Mouse (Mus musculus) stomach, embryonic 16.5 days (tissue): Measurements from ENCODE around the gene Gm40193. TPM values are rescaled to one million over a fixed set of nuclear protein-coding genes. Genes with fewer than 3 reads are reported as not detected.

Experiments
- ATAC-seq: fragments of 200-750 bp; cut with Nextera tagmentation; 2 replicates; pipeline ENCODE4 v1.8.0; 2017; ENCODE audit warnings: moderate number of reproducible peaks, moderate TSS enrichment; ENCODE audit not compliant: insufficient read depth, low FRiP score
- H3K27ac ChIP-seq: fragments of 300-500 bp; sonication (generic); 2 replicates; pipeline ENCODE4 v1.5.1; 2014; ENCODE audit warnings: low read length
- H3K27me3 ChIP-seq: fragments of 300-500 bp; sonication (generic); 2 replicates; pipeline ENCODE4 v1.6.1; 2014; ENCODE audit warnings: low read length, control low read depth, mixed read lengths; ENCODE audit not compliant: control insufficient read depth, insufficient read depth
- H3K36me3 ChIP-seq: fragments of 300-500 bp; sonication (generic); 2 replicates; pipeline ENCODE4 v1.6.1; 2014; ENCODE audit warnings: low read length; ENCODE audit not compliant: control insufficient read depth, insufficient read depth
- H3K4me1 ChIP-seq: fragments of 300-500 bp; sonication (generic); 2 replicates; pipeline ENCODE4 v1.6.1; 2014; ENCODE audit warnings: low read length, control low read depth, mixed read lengths; ENCODE audit not compliant: control insufficient read depth, insufficient read depth
- H3K4me2 ChIP-seq: fragments of 300-500 bp; sonication (generic); 2 replicates; pipeline ENCODE4 v1.6.1; 2014; ENCODE audit warnings: low read depth, low read length, mixed read lengths
- H3K4me3 ChIP-seq: fragments of 300-500 bp; sonication (generic); replicated peaks from 2 replicates; pipeline ENCODE4 v1.5.1; 2014; ENCODE audit warnings: mild to moderate bottlenecking, low read length
- H3K9ac ChIP-seq: fragments of 300-500 bp; sonication (generic); 2 replicates; pipeline ENCODE4 v1.6.1; 2014; ENCODE audit warnings: low read length
- H3K9me3 ChIP-seq: fragments of 300-500 bp; sonication (generic); replicated peaks from 2 replicates; pipeline ENCODE4 v1.6.1; 2016; ENCODE audit warnings: low read length, control low read depth; ENCODE audit not compliant: control insufficient read depth
- WGBS: fragments of 180-500 bp; shearing (Covaris S2); extraction: QIAGEN DNeasy Blood & Tissue Kit; methylation state at CpG from one replicate; pipeline ENCODE4 v1.1.7; 2014; 5-methylcytosine and 5-hydroxymethylcytosine counted together
- polyA plus RNA-seq: library from polyadenylated mRNA; unstranded; fragments of >200 nt; fragmentation: Nextera tagmentation; extraction: Ambion mirVana; gene quantifications from 2 replicates; pipeline ENCODE4 v1.2.1, GENCODE M21; 2015

Gm40193 gene
- polyA plus RNA-seq, 1 experiment from 2014 or later: not detected

DNA sequence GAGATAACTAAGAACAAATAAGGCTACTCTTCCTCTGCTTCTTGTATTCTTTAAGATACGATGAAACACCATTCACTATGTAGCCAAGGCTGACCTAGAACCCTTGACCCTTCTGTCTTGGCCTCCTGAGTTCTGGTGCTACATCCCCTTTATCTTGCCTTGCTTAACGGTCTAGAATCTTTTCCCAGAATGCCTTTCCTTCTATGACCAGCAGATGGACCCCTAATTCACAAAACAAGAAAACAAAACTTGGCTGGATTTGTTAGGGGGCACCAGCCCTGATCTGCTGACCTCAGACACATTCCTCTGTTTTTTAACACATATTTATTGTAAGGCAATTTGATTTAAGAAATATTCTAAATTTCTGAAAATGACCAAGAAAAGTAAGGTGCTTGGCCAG is 16.4 kb downstream of the Gm40193 start:
- Histone ChIP-seq H3K27ac (no peak overlapping the region), H3K4me1 (no peaks in the 10 kb centered on the region), H3K4me3 (no peak overlapping the region), H3K36me3 (no peaks in the 10 kb centered on the region), H3K4me2 (no peak overlapping the region), H3K27me3 (no peaks in the 10 kb centered on the region), H3K9ac (no peak overlapping the region), H3K9me3 (no peaks in the 10 kb centered on the region)
- no peak for ATAC-seq
- 25% methylated on average over 2 of the region's 2 CpGs for WGBS

DNA sequence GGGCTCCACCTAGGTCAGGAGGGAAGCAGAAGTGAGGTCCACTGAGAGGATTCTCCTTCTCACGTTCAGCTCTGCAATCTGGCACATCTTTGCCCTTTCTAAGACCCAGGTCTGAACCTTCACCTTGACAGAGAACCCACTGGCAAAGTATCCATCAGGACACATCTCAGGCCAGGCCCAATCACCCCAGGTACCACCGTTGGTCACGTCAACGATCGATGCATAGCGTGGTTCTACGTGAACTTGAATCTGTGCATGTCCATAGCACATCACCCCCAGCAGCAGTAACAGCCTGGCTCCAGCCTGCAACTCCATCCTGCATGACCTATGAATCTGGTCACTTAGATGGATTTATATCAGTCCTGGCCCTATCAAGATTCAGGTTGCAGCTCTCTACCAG is 18.5 kb downstream of the Gm40193 start, which contains the start of gene Vmo1:
Gene Vmo1 (minus strand): TSS at position 329 of the 400 bp plus-strand sequence.
- 84% methylated on average over 7 of the region's 7 CpGs for WGBS

DNA sequence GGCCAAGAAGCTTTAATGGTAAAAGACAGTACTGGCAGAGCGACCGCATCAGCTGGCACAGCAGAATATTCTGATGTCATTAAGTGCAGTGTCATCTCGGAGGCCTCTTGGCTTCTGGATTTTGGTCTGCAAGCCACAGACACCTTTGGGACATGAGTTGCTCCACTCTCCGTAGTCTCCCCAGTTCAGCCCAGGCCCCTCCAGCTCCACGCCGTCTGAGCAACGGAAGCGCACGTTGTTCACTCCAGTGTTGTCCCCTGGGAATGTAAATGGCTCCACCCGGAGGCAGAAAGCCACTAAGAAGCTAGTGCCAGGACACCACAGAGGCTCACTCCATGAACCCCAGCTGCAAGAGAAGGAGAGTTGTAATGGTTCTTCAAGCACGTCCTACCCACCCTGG is 19.2 kb downstream of the Gm40193 start:
- Histone ChIP-seq H3K4me2 (no peak overlapping the region), H3K36me3 (no peaks in the 10 kb centered on the region), H3K4me1 (peaks cover 4% of the 10 kb centered on the region; the same call in 1 of the 2 replicates), H3K27me3 (no peaks in the 10 kb centered on the region), H3K9me3 (no peaks in the 10 kb centered on the region), H3K9ac (no peak overlapping the region), H3K4me3 (no peak overlapping the region), H3K27ac (no peak overlapping the region)
- WGBS: 61% methylated on average over 11 of the region's 11 CpGs
- ATAC-seq: no peak

More for the DNA sequence above, 18.5 kb downstream of the Gm40193 start, which contains the start of gene Vmo1:
- H3K27me3 ChIP-seq: no peaks in the 10 kb centered on the region
- no peaks in the 10 kb centered on the region for H3K9me3 ChIP-seq
- H3K36me3 ChIP-seq: no peaks in the 10 kb centered on the region
- no peak within 1 kb of the TSS for H3K4me3 ChIP-seq
- no peak within 1 kb of the TSS for H3K4me2 ChIP-seq
- no peak within 1 kb of the TSS for H3K27ac ChIP-seq
- H3K4me1 ChIP-seq: peaks cover 4% of the 10 kb centered on the region; the same call in 1 of the 2 replicates
- no peak within 1 kb of the TSS for H3K9ac ChIP-seq
- no peak for ATAC-seq

GRCm38 (mm10) chr11:70512709-70513342 is 19.9 kb downstream of the Gm40193 start:
- H3K9ac ChIP-seq: no peak overlapping the region
- no peaks in the 10 kb centered on the region for H3K9me3 ChIP-seq
- H3K4me2 ChIP-seq: no peak overlapping the region
- no peaks in the 10 kb centered on the region for H3K36me3 ChIP-seq
- peaks cover 4% of the 10 kb centered on the region; the same call in 1 of the 2 replicates for H3K4me1 ChIP-seq
- no peak for ATAC-seq
- no peaks in the 10 kb centered on the region for H3K27me3 ChIP-seq
- no peak overlapping the region for H3K27ac ChIP-seq
- WGBS: 74% methylated on average over 7 of the region's 7 CpGs
- no peak overlapping the region for H3K4me3 ChIP-seq

- no peak for ATAC-seq
- H3K36me3 ChIP-seq: no peaks in the 10 kb centered on the region
- no peak overlapping the region for H3K4me3 ChIP-seq
- no peak overlapping the region for H3K9ac ChIP-seq
- no peaks in the 10 kb centered on the region for H3K27me3 ChIP-seq
- H3K4me2 ChIP-seq: no peak overlapping the region
- no peak overlapping the region for H3K27ac ChIP-seq
- WGBS: 87% methylated on average over 7 of the region's 7 CpGs
- no peaks in the 10 kb centered on the region for H3K9me3 ChIP-seq
- H3K4me1 ChIP-seq: peaks cover 4% of the 10 kb centered on the region; the same call in 1 of the 2 replicates
Observed at GRCm38 (mm10) chr11:70511825-70512224, 20.9 kb downstream of the Gm40193 start.

DNA sequence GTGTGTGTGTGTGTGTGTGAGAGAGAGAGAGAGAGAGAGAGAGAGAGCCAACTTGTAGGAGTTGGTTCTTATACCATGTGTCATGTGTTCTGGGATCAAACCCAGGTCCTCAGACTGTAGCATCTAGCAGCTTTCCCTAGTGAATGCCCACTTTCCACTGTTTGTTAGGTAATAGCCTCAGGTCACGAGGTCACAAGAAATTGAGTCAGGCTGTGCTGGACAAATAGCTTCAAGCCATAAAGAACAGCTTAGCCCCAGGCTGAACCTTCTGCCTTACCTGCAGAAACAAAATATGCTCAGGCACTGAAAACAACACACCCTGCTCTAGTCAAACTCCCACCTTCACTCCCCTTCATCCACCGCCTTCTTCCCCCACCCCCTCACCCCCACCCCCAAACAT is 21.5 kb downstream of the Gm40193 start:
- no peak for ATAC-seq
- H3K9ac ChIP-seq: no peak overlapping the region
- no peak overlapping the region for H3K27ac ChIP-seq
- H3K27me3 ChIP-seq: no peaks in the 10 kb centered on the region
- H3K9me3 ChIP-seq: no peaks in the 10 kb centered on the region
- no peak overlapping the region for H3K4me3 ChIP-seq
- peaks cover 4% of the 10 kb centered on the region; the same call in 1 of the 2 replicates for H3K4me1 ChIP-seq
- H3K36me3 ChIP-seq: no peaks in the 10 kb centered on the region
- 61% methylated on average over 2 of the region's 2 CpGs for WGBS
- H3K4me2 ChIP-seq: no peak overlapping the region

- no peaks in the 10 kb centered on the region for H3K36me3 ChIP-seq
- H3K27ac ChIP-seq: no peak overlapping the region
- no peaks in the 10 kb centered on the region for H3K9me3 ChIP-seq
- peaks cover 4% of the 10 kb centered on the region; the same call in 1 of the 2 replicates for H3K4me1 ChIP-seq
- no peaks in the 10 kb centered on the region for H3K27me3 ChIP-seq
- 9% methylated on average over 19 of the region's 19 CpGs for WGBS
- H3K4me2 ChIP-seq: peak overlapping the region; percentile 35
- H3K9ac ChIP-seq: no peak overlapping the region; the same call in 1 of the 2 replicates
- no peak overlapping the region for H3K4me3 ChIP-seq
- no peak for ATAC-seq
Observed at GRCm38 (mm10) chr11:70509753-70510564, 22.8 kb downstream of the Gm40193 start.

- no peak overlapping the region for H3K27ac ChIP-seq
- WGBS: 73% methylated on average over 7 of the region's 7 CpGs
Observed at GRCm38 (mm10) chr11:70506962-70507515, 25.7 kb downstream of the Gm40193 start.

DNA sequence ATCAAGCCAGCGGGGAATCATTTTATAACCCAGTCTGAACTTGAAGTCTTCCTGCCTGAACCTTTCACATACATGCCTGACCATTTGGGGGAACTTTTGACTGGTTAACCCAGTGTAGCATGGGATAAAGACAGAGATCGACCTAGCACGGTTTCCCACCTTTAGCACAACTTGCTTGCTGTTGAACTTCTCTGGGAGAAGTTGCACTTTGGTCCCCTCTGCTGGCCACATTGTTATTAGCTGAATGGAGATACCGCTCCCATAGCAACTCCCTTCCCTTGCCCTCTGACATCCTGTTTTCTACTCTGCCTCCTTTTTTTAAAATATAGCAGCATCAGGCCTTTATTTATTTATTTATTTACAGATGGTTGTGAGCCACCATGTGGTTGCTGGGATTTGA is 26.4 kb downstream of the Gm40193 start:
- H3K9ac ChIP-seq: no peak overlapping the region
- no peak overlapping the region for H3K4me3 ChIP-seq
- no peak overlapping the region for H3K27ac ChIP-seq
- no peaks in the 10 kb centered on the region for H3K36me3 ChIP-seq
- ATAC-seq: no peak
- peaks cover 4% of the 10 kb centered on the region; the same call in 1 of the 2 replicates for H3K4me1 ChIP-seq
- peak overlapping the region; percentile 26; the same call in 1 of the 2 replicates for H3K4me2 ChIP-seq
- 22% methylated on average over 4 of the region's 4 CpGs for whole genome bisulfite sequencing
- no peaks in the 10 kb centered on the region for H3K27me3 ChIP-seq
- no peaks in the 10 kb centered on the region for H3K9me3 ChIP-seq

More at GRCm38 (mm10) chr11:70506962-70507515, 25.7 kb downstream of the Gm40193 start:
- Histone ChIP-seq H3K4me1 (peaks cover 4% of the 10 kb centered on the region; the same call in 1 of the 2 replicates), H3K4me2 (no peak overlapping the region), H3K9me3 (no peaks in the 10 kb centered on the region), H3K27me3 (no peaks in the 10 kb centered on the region), H3K4me3 (no peak overlapping the region), H3K9ac (no peak overlapping the region), H3K36me3 (no peaks in the 10 kb centered on the region)
- ATAC-seq: no peak
